Mouse (Mus musculus) cerebellum, postnatal 4 days (tissue): ENCODE measurements around the gene Kdm1b.

Experiments
- DNase-seq, 2 experiments: peaks; one replicate each; pipeline ENCODE4 v3.0.0; 2022; ENCODE audit warnings: low spot score in 2 of 2, mixed read lengths in 1 of 2

The Kdm1b gene

GRCm38 (mm10) chr13:47106580-47106888 is 63.2 kb downstream of the Kdm1b start:
- DNase-seq: no peak

GRCm38 (mm10) chr13:47109239-47109638 is 65.9 kb downstream of the Kdm1b start:
- no peak for DNase-seq

- DNase-seq: no peak
These were observed 67.9 kb downstream of the Kdm1b start for GRCm38 (mm10) chr13:47111185-47111584.

- DNase-seq: no peak
These were observed 68.8 kb downstream of the Kdm1b start for GRCm38 (mm10) chr13:47112056-47112455.

DNA sequence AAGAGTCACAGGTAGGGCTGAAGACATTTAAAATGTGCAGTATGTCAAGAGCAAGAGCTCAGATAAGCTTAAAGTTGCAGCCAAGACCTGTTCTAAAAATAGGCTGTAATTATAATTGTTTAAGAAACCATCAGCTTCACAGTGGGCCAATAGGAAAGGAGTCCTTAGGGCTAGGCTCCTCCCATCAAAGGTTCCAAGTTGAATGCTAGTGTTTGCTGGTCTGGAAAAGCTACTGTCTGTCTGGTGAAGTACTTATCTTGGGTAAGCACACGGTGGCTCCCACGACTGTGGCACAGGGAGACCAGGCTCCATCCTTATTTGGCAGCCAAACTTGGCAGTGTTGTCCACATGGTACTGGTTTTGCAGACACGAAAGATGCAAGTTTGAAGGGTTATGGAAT is 69.6 kb downstream of the Kdm1b start:
- no peak for DNase-seq

GRCm38 (mm10) chr13:47116000-47116399 is 72.7 kb downstream of the Kdm1b start:
- DNase-seq: no peak

- DNase-seq: peak in 1 of 2 experiments; percentile 18
These were observed 78.1 kb downstream of the Kdm1b start for GRCm38 (mm10) chr13:47121333-47121889.

DNA sequence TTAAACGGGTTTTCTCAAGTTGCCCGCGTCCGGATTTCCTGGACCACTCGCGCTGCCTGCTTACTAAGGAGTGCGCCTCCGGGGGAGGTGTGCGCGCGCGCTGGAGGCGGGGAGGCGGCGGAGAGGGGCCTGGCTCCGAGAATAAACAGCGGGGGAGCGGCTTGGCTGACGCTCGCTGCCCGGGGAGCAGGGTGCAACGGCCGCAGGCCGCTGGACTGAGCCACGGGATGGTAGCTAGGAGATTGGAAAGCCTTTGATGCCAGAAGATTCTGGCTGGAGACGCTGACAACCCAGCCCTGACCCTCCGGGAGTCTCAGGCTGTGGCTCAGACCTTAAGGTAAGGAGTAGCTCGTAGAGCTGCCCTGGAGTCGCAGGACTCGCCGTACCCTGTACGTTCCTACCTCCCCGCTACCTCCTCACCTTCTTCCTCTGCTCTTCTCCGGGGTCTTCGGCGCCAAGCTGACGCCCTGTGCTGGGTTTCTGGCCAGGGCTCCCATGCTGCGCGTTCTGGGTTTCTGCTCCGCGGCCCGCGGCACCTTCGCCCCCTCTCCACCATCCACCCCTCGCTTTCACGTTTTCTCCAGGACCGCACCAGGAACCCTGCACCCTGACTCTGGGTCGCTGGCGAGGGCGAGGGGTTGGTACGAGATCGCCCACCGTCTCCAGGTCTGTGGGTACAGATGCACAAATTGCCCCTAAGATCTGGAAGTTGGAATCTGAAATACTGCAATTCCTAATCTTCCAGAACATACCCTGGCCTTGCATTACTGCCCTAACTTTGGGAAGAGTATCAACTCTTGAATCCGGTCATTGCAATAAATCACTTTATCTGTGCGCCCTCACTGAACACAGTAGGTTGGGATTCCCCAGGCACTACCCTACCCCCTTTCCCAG is 79.5 kb downstream of the Kdm1b start, which contains the start of gene Rnf144b:
Gene Rnf144b, plus strand, starts transcription at position 120 of the 894 bp plus-strand sequence.
- peak in 1 of 2 experiments; percentile 8 for DNase-seq

GRCm38 (mm10) chr13:47124449-47124848 is 81.2 kb downstream of the Kdm1b start:
- no peak for DNase-seq

- DNase-seq: no peak
These were observed 81.7 kb downstream of the Kdm1b start for GRCm38 (mm10) chr13:47124986-47125385.

- no peak for DNase-seq
These were observed 82.3 kb downstream of the Kdm1b start for GRCm38 (mm10) chr13:47125595-47125994.

DNA sequence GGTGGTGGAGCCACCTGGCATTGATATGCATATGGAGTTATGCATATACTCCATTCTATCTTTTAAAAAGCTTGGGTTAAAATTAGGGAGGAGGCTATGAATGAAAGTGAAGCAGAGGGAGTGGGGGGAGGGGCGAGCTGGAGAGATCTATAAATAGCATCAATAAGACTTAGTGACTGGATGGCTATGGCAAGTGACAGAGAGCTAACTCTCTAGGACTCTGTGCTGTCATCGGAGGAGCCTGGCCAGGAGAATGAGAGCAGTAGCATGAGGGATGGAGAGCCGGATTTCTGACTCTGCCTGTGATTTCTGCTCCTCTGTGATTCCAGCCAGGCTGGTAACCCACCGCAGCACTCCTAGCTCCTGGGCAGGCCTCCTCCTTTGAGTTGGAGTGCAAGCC is 85.8 kb downstream of the Kdm1b start:
- no peak for DNase-seq

DNA sequence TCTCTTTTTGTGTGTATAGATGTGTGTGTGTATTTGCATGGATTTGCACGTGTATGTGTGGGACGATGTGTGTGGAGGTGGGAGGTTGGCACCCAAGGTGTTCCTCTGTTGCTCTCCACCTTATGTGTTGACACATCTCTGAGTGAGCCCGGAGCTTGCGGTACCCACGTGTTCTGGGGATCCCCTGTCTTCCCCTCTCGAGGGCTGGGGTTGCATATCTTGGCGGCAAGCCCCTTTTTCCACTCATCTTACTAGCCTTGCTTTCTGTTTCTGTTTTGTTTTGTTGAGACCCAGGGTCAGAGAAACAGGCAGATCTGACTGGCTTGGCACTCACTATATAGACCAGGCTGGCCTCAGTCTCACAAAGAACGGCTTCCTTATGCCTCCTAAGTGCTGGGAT is 89.8 kb downstream of the Kdm1b start:
- DNase-seq: no peak

DNA sequence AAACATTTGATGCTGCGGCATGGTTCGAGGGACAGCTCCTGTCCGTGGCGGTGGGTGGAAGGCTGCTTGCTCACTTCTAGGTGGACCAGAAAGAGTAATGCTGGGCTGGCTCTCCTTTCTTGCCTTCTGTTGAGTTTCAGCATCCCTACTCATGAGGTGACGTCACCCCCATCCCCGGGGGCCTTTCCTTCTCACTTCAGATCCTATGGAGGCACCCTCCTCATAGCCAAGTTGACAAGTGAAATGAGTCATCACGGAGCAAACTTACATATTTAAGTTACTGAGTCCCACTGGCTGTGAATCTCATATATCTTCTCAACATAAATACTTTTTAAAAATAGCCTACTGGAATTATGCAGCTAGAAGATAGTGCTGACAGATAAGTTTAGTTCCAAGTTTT is 91.5 kb downstream of the Kdm1b start:
- DNase-seq: no peak
